Mouse (Mus musculus) gastrocnemius, postnatal 25 days (tissue): Measurements from ENCODE around the gene Ccni. TPM values are rescaled to one million over a fixed set of nuclear protein-coding genes. Genes with fewer than 3 reads are reported as not detected.

Experiments used
- DNase-seq: peaks from one replicate; pipeline ENCODE4 v3.0.0; 2022
- total RNA-seq, 2 experiments: library from RNA; stranded (reverse); gene quantifications; 1 replicate in 1 of 2; 2 replicates in 1 of 2; pipeline ENCODE4 v1.2.3; 2021

Gene Ccni
- total RNA-seq, 2 experiments from 2014 or later = 63.6 to 64.1 TPM

GRCm38 (mm10) chr5:93201181-93201580, 5.1 kb downstream of the Ccni start:
- DNase-seq = no peak

GRCm38 (mm10) chr5:93198232-93198631, 8.1 kb downstream of the Ccni start:
- no peak for DNase-seq

- DNase-seq = no peak
Observed at GRCm38 (mm10) chr5:93190428-93190827, 15.9 kb downstream of the Ccni start.

- no peak for DNase-seq
Observed at GRCm38 (mm10) chr5:93189607-93190006, 16.7 kb downstream of the Ccni start.

- no peak for DNase-seq
Observed at GRCm38 (mm10) chr5:93184548-93184947, 21.7 kb downstream of the Ccni start.

- no peak for DNase-seq
Observed at GRCm38 (mm10) chr5:93183311-93183710, 23.0 kb downstream of the Ccni start.

- DNase-seq = no peak
Observed at GRCm38 (mm10) chr5:93180252-93180651, 26.0 kb downstream of the Ccni start.

GRCm38 (mm10) chr5:93178616-93179015, 27.7 kb downstream of the Ccni start:
- DNase-seq = no peak

GRCm38 (mm10) chr5:93174675-93175074, 31.6 kb downstream of the Ccni start:
- no peak for DNase-seq

GRCm38 (mm10) chr5:93172536-93172935, 33.8 kb downstream of the Ccni start:
- no peak for DNase-seq

- no peak for DNase-seq
Observed at GRCm38 (mm10) chr5:93171420-93171819, 34.9 kb downstream of the Ccni start.

GRCm38 (mm10) chr5:93168654-93169053, 37.6 kb downstream of the Ccni start:
- no peak for DNase-seq

- no peak for DNase-seq
Observed at GRCm38 (mm10) chr5:93167919-93168516, 38.3 kb downstream of the Ccni start.

- no peak for DNase-seq
Observed at GRCm38 (mm10) chr5:93163541-93163940, 42.8 kb downstream of the Ccni start.

- DNase-seq = peak; percentile 50
Observed at GRCm38 (mm10) chr5:93154401-93154800, 51.9 kb downstream of the Ccni start.

- DNase-seq = no peak
Observed at GRCm38 (mm10) chr5:93152451-93152850, 53.8 kb downstream of the Ccni start.

GRCm38 (mm10) chr5:93151985-93152384, 54.3 kb downstream of the Ccni start:
- no peak for DNase-seq

- DNase-seq = no peak
Observed at GRCm38 (mm10) chr5:93149969-93150777, 56.1 kb downstream of the Ccni start.

- no peak for DNase-seq
Observed at GRCm38 (mm10) chr5:93145504-93145903, 60.8 kb downstream of the Ccni start.

- no peak for DNase-seq
Observed at GRCm38 (mm10) chr5:93144874-93145273, 61.4 kb downstream of the Ccni start.

- no peak for DNase-seq
Observed at GRCm38 (mm10) chr5:93143360-93144091, 62.8 kb downstream of the Ccni start.

GRCm38 (mm10) chr5:93140747-93141146, 65.5 kb downstream of the Ccni start:
- peak; percentile 52 for DNase-seq

- no peak for DNase-seq
Observed at GRCm38 (mm10) chr5:93139350-93139749, 66.9 kb downstream of the Ccni start.
